Mouse (Mus musculus): ENCODE measurements around the gene Gm11273. TPM values are rescaled to one million over a fixed set of nuclear protein-coding genes. Genes with fewer than 3 reads are reported as not detected.

Gene Gm11273
- total RNA-seq, 2 experiments from 2014 or later, result 2.0 to 3.7 TPM

- ATAC-seq (replicated peaks; ENCODE audit: low FRiP score, low TSS enrichment, poor library complexity, severe bottlenecking), result peak; percentile 96
Observed at GRCm38 (mm10) chr13:21453449-21453848, 47.8 kb downstream of the Gm11273 start, which contains the start of gene Zscan26. Gene Zscan26, minus strand, starts transcription at chr13:21453730.

GRCm38 (mm10) chr13:21453042-21453441, 48.2 kb downstream of the Gm11273 start:
- ATAC-seq (replicated peaks; ENCODE audit: low FRiP score, low TSS enrichment, poor library complexity, severe bottlenecking), result peak; percentile 35

Other genes with a start within 250 kb of the Gm11273 start
- gene Gpx5, start 208.7 kb downstream of the Gm11273 start, total RNA-seq (2014; fragmentation: Nextera tagmentation), result not detected in 2 replicates
- gene Gpx5, start 208.7 kb downstream of the Gm11273 start, total RNA-seq (2017), result not detected in 2 replicates
- not detected in 2 replicates for gene Gpx6, start 189.3 kb downstream of the Gm11273 start, total RNA-seq (2014; fragmentation: Nextera tagmentation)
- gene Gpx6, start 189.3 kb downstream of the Gm11273 start, total RNA-seq (2017), result not detected in 2 replicates
- not detected in 2 replicates for gene Olfr1367, start 154.5 kb downstream of the Gm11273 start, total RNA-seq (2014; fragmentation: Nextera tagmentation)
- not detected in 2 replicates for gene Olfr1367, start 154.5 kb downstream of the Gm11273 start, total RNA-seq (2017)
- gene Zscan12, start 138.6 kb downstream of the Gm11273 start, total RNA-seq (2014; fragmentation: Nextera tagmentation), result 8.5 and 11.1 TPM in 2 replicates
- 11.0 and 20.0 TPM in 2 replicates for gene Zscan12, start 138.6 kb downstream of the Gm11273 start, total RNA-seq (2017)
- gene Zkscan3, start 98.7 kb downstream of the Gm11273 start, total RNA-seq (2014; fragmentation: Nextera tagmentation), result 45.1 and 49.1 TPM in 2 replicates
- gene Zkscan3, start 98.7 kb downstream of the Gm11273 start, total RNA-seq (2017), result 28.8 and 32.3 TPM in 2 replicates
- gene Pgbd1, start 60.4 kb downstream of the Gm11273 start, total RNA-seq (2014; fragmentation: Nextera tagmentation), result 2.8 and 4.3 TPM in 2 replicates
- gene Pgbd1, start 60.4 kb downstream of the Gm11273 start, total RNA-seq (2017), result 4.5 and 6.1 TPM in 2 replicates
- gene Zscan26, start 47.7 kb downstream of the Gm11273 start, total RNA-seq (2014; fragmentation: Nextera tagmentation), result 11.1 and 23.8 TPM in 2 replicates
- 16.8 and 21.2 TPM in 2 replicates for gene Zscan26, start 47.7 kb downstream of the Gm11273 start, total RNA-seq (2017)
- not detected in 2 replicates for gene Nkapl, start 32.9 kb downstream of the Gm11273 start, total RNA-seq (2014; fragmentation: Nextera tagmentation)
- 1.1 TPM in 1 of 2 replicates, not detected in the other for gene Nkapl, start 32.9 kb downstream of the Gm11273 start, total RNA-seq (2017)
- not detected in 2 replicates for gene Zkscan4, start 22.5 kb downstream of the Gm11273 start, total RNA-seq (2014; fragmentation: Nextera tagmentation)
- not detected in 2 replicates for gene Zkscan4, start 22.5 kb downstream of the Gm11273 start, total RNA-seq (2017)
- gene Gm10065, start 22.0 kb downstream of the Gm11273 start, total RNA-seq (2014; fragmentation: Nextera tagmentation), result not detected in 2 replicates
- gene Gm10065, start 22.0 kb downstream of the Gm11273 start, total RNA-seq (2017), result not detected in 2 replicates
- gene AK157302, start 6.2 kb downstream of the Gm11273 start, total RNA-seq (2014; fragmentation: Nextera tagmentation), result 2.1 and 2.6 TPM in 2 replicates
- 0.19 and 0.23 TPM in 2 replicates for gene AK157302, start 6.2 kb downstream of the Gm11273 start, total RNA-seq (2017)
- gene Zkscan8, start 29.7 kb upstream of the Gm11273 start, total RNA-seq (2014; fragmentation: Nextera tagmentation), result 14.6 and 23.6 TPM in 2 replicates
- gene Zkscan8, start 29.7 kb upstream of the Gm11273 start, total RNA-seq (2017), result 12.3 and 15.4 TPM in 2 replicates
- gene Olfr1366, start 41.4 kb upstream of the Gm11273 start, total RNA-seq (2014; fragmentation: Nextera tagmentation), result not detected in 2 replicates
- gene Olfr1366, start 41.4 kb upstream of the Gm11273 start, total RNA-seq (2017), result not detected in 2 replicates
- gene Olfr1535, start 58.5 kb upstream of the Gm11273 start, total RNA-seq (2014; fragmentation: Nextera tagmentation), result not detected in 2 replicates
- gene Olfr1535, start 58.5 kb upstream of the Gm11273 start, total RNA-seq (2017), result not detected in 2 replicates
- not detected in 2 replicates for gene Olfr1364, start 80.3 kb upstream of the Gm11273 start, total RNA-seq (2014; fragmentation: Nextera tagmentation)
- gene Olfr1364, start 80.3 kb upstream of the Gm11273 start, total RNA-seq (2017), result not detected in 2 replicates
- gene Olfr1362, start 112.6 kb upstream of the Gm11273 start, total RNA-seq (2014; fragmentation: Nextera tagmentation), result not detected in 2 replicates
- gene Olfr1362, start 112.6 kb upstream of the Gm11273 start, total RNA-seq (2017), result not detected in 2 replicates
- gene Olfr11, start 141.1 kb upstream of the Gm11273 start, total RNA-seq (2014; fragmentation: Nextera tagmentation), result not detected in 2 replicates
- gene Olfr11, start 141.1 kb upstream of the Gm11273 start, total RNA-seq (2017), result not detected in 2 replicates
- not detected in 2 replicates for gene Olfr1361, start 162.0 kb upstream of the Gm11273 start, total RNA-seq (2014; fragmentation: Nextera tagmentation)
- gene Olfr1361, start 162.0 kb upstream of the Gm11273 start, total RNA-seq (2017), result not detected in 2 replicates
- not detected in 2 replicates for gene Olfr1360, start 176.0 kb upstream of the Gm11273 start, total RNA-seq (2014; fragmentation: Nextera tagmentation)
- gene Olfr1360, start 176.0 kb upstream of the Gm11273 start, total RNA-seq (2017), result not detected in 2 replicates
- gene Olfr1359, start 196.7 kb upstream of the Gm11273 start, total RNA-seq (2014; fragmentation: Nextera tagmentation), result not detected in 2 replicates
- gene Olfr1359, start 196.7 kb upstream of the Gm11273 start, total RNA-seq (2017), result not detected in 2 replicates
- 430 and 709 TPM in 2 replicates for gene Hist1h2bl, start 214.7 kb upstream of the Gm11273 start, total RNA-seq (2014; fragmentation: Nextera tagmentation)
- 345 and 387 TPM in 2 replicates for gene Hist1h2bl, start 214.7 kb upstream of the Gm11273 start, total RNA-seq (2017)
- 3.0 and 26.7 TPM in 2 replicates for gene Hist1h2ai, start 215.0 kb upstream of the Gm11273 start, total RNA-seq (2014; fragmentation: Nextera tagmentation)
- gene Hist1h2ai, start 215.0 kb upstream of the Gm11273 start, total RNA-seq (2017), result 582 and 1,238 TPM in 2 replicates
- 21.9 TPM in 1 of 2 replicates, not detected in the other for gene Hist1h3h, start 216.2 kb upstream of the Gm11273 start, total RNA-seq (2014; fragmentation: Nextera tagmentation)
- gene Hist1h3h, start 216.2 kb upstream of the Gm11273 start, total RNA-seq (2017), result 175 and 228 TPM in 2 replicates
- gene Hist1h2bm, start 220.6 kb upstream of the Gm11273 start, total RNA-seq (2014; fragmentation: Nextera tagmentation), result 242 and 265 TPM in 2 replicates
- 262 and 417 TPM in 2 replicates for gene Hist1h2bm, start 220.6 kb upstream of the Gm11273 start, total RNA-seq (2017)
- gene Hist1h4j, start 233.6 kb upstream of the Gm11273 start, total RNA-seq (2014; fragmentation: Nextera tagmentation), result 3.8 and 29.3 TPM in 2 replicates
- gene Hist1h4j, start 233.6 kb upstream of the Gm11273 start, total RNA-seq (2017), result 302 and 554 TPM in 2 replicates
- 396 and 799 TPM in 2 replicates for gene Hist1h4k, start 249.1 kb upstream of the Gm11273 start, total RNA-seq (2014; fragmentation: Nextera tagmentation)
- 1,621 and 1,651 TPM in 2 replicates for gene Hist1h4k, start 249.1 kb upstream of the Gm11273 start, total RNA-seq (2017)